Mouse (Mus musculus) 3134 (cell line): Measurements from ENCODE around the gene Mpped2.

ENCODE experiments used
- DNase-seq: peaks from one replicate; pipeline ENCODE4 v3.0.0-alpha.2; 2011; ENCODE audit warnings: low spot score; ENCODE audit not compliant: insufficient read length; ENCODE audit errors: extremely low read depth

Mpped2 gene

DNA sequence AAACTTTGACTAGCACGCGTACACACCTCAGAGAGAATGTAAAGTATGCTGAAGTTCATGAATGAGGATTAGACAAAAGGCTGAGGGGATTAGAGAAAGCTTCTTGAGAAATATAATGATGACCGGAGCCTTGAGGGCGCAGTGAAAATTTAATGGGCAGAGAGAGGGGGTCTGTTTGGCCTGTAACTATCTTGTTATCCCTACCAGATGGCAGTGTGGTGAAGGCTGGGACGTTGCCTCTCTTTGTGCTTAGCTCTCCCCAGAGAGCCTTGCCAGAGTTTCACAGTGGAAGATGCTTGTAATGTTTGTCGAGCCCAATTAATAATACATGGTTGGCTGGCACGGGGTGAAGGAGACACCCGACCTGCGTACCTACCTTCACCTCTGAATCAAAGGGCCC lies 156.3 kb downstream of the Mpped2 start:
- no peak for DNase-seq

DNA sequence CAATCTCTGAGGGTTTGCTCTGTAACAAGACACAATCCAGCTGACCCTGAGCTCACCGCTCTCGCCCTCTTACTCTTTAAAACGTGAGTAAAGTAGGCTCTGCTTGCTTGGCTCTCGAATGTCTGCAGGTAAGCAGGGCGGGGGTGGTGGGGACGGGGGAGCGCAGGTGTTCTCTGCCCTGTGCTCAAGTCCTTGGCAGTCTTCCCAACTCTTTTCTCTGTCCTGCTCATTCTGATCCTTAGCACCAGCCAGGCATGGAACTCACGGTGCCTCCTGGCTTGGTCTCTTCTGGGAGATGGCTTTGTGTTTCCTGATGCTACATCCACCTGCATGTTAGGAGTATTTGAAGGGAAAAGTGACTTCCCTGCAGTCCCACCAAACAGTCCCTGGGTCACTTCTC lies 158.4 kb downstream of the Mpped2 start:
- DNase-seq, result no peak

DNA sequence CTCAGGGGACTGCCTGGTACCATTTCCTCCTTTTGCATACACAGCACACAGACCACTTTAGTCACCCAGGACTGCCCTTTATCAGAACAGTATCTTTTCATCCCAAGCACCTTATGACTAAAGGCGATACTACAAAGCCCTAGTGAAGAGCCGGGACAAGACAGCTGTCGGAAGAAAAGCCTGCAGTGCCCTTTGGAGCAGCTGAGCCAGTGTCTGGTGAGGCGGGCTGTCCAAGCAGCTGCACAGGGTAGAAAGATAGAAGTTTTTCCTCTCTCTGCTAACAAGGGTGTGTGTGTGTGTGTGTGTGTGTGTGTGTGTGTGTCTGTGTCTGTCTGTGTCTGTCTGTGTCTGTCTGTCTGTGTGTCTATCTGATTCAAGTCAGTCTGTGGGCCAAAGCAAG lies 161.1 kb downstream of the Mpped2 start:
- DNase-seq, result no peak

DNA sequence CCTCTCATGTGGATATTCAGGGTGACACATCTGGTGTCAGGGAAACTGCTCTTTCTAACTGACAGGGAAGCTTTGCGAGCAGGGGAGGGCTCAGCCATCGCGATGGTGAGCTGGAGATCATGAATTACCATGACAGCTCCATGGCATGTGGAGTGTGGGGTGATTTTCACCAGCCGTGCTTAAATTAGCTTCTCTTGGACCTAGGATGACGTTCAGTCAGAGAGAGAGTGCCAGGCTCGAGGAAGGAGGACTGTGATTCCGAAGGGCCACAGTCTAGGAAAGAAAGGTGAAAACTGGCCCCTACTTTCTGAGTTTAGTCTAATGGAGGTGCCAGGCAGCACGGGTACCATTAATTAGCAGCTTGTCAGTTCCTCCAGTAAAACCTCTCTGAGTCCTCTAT lies 161.7 kb downstream of the Mpped2 start:
- DNase-seq, result no peak

DNA sequence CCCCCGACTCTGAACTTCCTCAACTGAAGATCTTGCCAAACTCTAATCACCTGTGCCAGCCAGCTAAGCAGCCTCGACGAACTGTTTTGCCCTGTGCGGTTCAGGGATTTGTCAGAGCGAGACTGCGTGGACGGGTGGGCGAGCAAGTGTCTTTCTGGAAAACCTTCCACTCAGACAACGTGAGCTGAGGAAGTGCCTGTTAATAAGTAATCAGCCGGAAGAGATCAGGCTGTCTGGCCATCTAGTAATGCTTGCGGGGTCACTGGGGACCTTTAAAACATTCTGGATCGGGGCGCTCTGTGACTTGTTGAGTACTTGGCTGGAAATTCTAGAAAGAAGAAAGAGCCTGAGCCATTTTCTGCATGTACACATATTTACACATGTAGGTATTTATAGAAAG lies 162.1 kb downstream of the Mpped2 start:
- no peak for DNase-seq

DNA sequence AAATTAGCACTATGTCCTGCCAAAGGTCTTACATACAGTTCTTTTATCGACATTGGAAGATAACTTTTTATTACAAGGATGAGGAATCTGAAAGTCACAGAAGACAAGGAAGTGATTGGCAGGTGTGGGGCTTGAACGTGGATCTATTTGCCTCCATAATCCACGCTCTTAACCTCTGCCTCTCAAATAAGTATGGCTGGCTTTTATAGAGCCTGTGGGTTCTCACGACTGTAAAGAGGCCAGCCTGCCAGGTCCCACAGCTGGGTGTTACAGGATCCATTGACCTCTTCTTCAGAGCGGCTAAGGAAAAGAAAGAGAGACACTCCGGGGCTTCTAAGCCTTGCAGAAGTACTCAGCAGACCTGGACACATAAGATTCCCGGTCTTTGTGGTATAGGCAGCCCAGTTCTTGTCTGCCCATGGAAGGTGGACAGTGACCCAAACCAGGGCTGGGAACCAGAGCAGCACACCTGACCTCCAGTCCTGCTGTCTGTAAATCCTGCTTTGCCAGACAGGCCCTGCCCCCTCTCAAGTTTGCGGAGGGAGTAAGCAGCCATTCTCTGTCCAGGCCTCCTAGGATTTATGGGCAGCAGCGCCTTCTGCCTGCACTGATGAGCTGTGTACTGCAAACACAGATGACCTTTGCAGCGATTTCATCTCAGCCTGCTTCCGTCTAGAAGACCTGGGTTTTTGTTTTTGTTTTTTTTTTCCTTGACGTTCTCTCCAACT lies 162.7 kb downstream of the Mpped2 start:
- DNase-seq, result no peak

DNA sequence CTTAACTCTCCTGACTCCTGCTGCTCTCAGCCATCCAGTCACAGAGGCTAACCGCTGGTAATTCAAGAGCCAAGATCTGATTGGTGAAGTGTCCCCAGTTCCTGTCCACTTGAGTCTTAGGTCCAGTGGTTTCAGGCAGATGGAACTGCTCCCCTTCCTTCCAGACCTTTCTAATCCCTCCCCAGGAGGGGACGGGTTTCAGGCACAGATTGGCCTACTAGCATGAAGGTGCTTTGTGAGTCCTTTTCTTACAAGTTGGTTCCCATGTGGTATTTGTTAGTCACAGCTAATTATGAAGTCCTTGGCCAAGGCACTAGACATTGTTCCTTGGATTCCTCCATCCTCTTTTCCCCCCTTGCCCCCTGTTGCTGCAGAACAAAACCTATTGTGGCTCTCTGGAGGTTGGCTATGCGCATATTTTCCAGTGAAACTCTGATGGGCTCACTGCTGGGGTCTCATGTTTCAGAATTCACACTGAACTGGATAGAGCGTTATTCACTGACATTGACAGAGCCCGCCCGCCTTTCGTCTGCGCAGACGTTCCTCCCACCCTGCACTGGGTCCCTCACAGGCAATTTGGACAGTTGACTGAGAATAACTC lies 163.4 kb downstream of the Mpped2 start:
- DNase-seq, result no peak

DNA sequence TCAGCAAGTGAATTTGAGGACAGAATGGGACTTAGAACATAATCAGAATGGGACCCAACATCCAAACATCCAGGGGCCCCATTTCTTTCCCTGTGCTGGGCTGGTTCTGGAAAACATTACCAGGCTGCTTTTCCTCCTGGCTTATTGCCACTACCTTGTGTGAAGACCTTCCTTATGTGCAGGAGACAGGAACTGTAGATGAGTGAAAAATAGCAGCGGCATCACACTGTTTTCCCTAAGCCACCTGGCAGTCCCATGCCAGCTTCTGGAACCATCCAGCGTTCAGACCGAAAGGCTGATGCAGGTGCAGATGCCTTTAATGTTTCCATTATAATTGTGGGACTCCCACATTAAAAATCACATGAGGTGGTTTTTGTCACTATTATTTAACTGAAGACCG lies 164.2 kb downstream of the Mpped2 start:
- DNase-seq, result no peak

DNA sequence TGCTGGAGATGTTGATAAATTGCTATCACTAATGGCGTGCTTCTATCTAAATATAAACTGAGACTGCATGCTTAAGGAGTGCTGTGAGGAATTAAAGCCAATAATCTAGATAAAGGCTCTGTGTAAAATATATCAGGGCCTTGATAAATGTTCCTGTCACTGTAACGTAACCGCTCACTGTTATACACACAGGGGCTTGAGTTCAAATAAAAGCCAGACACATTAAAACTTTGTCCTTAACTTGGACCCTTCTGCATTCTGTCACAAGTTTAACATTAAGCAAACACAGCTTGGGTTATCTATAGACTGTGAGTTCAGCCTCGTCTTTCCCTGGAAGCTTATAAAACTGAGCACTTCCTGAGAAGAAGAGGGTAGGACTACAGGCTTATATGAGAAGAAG lies 164.6 kb downstream of the Mpped2 start:
- no peak for DNase-seq

DNA sequence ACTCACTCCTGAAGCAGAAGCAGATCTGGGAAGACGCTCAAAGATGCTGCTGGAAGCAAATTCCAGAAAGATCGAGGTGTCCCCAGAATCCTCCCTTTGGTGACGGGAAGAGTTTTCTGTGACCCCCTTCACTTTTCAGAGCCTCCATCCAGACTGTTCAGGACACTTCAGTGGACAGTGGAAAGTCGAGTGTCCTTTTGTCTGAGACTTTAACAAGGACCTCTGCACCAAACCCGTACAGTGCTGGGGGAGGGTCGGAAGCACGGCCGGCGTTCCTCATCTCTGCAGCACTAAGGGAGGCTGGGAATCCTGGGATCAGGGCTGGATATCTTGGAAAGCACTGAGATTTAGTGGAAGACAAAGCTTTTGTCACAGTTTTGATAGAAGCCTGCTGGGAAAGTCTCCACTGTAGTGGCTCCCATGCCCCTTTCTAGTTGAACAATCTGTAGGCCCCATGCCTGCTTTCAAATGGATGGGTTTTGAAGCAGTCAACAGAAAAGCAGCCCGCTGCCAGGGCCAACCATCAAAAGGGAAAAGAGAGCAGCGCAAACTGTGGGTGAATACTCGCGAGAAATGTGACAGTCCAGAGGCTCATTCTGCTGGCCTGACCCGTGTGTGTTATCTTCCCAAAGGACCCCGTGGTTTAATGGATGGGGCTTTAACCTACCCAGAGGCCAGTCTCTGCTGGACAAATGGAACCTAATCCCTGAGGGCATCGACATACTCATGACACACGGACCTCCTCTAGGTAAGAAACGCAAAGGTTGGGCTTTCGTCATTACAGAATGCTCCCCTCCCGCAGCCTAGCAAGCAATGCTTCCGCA lies 168.0 kb downstream of the Mpped2 start:
- DNase-seq, result no peak

DNA sequence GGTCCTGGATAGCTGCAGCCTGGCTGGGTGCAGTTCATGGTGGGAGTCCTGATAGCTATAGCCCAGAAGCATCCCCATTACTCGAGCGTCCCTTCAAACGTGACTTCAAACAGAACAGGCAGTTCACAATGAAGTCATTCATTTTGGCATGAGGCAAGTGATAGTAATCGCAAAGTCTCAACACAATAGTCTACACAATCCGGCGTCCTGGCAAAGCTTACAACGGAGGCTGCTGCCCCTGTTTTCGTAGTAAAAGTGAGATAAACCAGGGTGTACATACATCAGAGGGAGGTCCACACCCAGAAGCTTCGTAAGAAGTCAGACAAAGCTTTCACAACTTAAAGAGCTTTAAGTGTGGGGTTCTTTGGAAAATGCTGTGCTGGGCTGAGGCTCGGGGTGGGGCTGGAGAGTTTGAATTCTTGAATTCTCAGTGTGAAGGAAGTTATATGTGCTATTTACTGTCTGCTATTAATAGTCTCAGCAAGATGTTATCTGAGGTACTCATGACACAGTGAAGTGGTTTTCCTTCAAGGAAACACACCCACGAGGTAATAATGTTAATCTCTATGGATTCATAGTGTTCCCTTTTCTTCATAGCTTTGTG lies 170.1 kb downstream of the Mpped2 start:
- DNase-seq, result no peak

DNA sequence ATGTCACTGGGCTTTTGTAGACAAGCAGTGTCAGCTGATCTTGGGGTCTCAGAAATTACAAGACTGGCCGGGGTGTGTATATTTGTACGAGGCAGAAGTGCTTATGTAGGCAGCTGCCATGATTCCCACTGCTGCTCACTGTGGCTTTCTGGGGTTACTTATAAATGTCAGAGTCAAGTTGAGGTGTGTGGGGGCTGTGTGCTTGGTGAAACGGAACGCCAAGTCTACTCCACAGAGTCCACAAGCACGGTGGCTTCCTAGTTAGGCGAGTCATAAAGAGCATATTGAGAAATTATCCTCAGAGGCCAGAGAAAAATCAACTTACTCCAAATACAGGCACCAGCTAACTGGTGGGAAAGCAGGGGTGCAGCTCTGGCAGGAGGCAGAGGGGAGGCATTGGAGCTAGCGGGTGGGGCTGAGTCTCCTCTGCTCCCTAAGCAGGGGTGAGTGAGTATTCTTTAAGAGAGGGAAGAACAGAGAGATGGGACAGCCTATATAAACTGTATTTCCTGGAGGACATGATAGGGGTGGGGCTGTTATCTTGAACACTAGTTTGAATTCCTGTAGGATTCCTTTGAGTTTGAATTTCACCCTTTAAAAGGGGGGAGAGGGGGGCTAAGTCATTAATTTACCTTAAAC lies 172.2 kb downstream of the Mpped2 start:
- no peak for DNase-seq

DNA sequence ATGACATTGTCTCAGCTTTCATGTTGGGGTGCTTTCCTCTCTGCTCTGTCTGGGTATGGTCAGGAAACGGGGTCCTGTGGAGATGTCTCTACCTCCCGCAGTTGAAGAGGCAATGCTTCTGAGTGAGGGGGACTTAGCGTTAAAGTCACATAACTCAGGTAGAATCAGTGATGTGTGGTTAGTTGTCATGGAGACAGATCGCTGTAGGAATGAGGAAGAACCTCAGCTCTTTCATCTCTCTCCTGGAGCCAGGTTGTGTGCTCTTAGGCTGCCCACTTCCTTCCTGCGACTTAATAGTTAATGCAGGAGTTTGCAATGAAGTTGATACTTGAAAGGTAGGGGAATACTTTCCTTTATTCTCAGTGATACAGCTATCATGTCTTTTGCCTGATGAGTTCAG lies 173.2 kb downstream of the Mpped2 start:
- no peak for DNase-seq

DNA sequence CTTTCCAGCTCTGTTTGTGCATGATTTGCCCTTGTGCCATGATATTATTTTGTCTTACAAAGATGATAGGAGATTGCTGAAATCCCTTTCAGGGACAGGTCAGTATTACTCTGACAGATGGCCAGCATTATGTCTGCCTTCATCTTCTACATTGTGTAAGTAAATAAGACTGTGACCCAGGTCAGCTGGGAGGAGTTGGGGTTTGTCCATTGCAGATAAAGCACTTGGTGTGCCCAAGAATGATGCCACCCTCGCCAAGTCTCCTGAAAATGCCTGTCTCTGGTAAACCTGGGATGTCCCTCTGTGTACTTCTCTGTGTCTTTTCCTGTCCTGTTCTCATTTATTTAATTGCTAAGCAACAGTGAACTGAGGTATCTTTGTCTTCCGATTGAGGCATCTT lies 177.8 kb downstream of the Mpped2 start:
- no peak for DNase-seq

DNA sequence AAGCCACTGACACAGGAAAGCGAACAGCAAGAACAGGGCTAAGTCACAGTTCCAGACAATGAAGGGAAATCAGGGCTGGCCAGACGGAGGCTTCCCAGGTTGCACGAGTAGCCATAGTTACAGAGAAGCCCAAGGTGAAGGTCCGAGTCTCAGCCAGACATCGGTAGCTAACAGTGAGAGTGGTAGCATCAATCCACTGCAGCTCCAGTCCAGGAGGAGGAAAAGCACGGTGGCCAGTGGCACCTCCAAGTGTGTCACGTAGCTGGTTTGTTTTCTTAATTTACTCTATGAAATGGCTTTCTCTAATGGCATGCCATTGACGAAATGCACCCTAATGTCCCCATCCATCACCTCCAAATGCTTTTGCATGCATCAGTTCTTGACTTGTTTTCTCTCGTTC lies 180.1 kb downstream of the Mpped2 start:
- DNase-seq, result no peak

DNA sequence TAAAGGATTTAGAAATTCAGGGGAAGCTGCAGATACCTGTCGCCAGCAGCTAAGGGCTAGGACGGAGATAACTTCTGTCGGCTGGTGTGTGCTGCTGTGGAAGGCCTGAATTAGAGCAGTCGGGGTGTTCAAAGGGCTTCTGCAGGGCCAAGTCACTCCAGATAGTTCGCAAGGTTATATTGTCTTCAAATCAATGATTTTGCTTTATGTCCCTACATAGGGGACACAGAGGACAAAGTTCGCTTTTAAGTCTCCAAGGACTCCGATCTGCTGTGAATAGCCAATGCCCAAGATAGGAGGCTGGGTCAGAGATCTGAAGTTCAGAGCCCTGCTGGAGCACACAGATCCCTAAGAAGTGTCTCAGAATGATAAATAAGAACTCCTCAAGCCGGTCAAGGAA lies 190.3 kb downstream of the Mpped2 start:
- DNase-seq, result no peak

DNA sequence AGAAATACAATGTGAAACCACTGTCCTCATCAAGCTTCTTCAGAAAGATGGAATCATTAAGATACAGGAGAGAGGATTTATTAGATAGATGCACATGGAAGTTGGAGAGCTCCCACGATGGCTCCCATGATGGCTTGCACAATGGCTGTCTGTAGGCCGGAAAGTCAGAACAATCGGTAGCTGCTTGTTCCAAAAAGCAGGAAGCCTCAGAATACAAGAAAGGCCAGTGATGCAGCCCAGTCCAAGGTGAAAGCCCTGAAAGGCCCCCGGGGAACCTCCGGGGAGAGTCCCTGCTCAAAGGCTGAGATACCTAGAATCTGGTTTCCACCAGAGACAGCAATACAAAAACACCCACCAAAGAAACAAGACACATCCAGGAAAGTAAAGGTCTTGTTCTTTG lies 195.1 kb downstream of the Mpped2 start:
- DNase-seq, result no peak

DNA sequence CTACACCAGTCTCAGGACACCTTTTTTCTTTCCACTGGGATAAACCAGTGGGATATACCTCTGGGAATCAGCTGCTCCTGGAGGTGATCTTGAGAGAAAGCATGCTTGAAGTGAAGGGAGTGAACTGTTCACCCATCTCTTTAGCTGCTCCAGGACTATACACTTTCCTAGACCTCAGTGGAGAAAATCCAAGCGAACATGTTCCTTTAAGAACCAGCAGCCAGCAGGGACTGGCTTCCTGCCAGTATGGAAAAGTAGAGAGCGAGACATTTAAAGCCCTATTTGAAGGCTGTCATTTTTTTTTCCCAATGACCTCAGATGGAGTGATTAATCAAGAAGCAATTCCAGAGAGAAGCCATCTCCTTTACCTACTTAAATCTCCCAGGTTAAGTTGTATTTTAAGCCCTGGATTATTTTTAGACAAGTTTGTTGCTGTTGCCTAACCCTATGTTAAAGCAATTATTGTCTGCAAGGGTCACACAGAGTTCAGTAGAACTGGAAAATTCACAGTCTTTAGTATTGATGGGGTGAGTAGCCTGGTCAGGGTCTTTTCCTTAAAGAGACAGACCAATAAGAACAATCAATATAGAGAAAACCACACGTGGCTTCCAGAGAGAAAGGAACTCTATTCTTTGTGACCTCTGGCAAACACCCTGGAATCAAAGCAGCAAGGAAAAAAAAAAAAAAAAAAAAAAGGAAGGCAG lies 196.4 kb downstream of the Mpped2 start:
- no peak for DNase-seq

DNA sequence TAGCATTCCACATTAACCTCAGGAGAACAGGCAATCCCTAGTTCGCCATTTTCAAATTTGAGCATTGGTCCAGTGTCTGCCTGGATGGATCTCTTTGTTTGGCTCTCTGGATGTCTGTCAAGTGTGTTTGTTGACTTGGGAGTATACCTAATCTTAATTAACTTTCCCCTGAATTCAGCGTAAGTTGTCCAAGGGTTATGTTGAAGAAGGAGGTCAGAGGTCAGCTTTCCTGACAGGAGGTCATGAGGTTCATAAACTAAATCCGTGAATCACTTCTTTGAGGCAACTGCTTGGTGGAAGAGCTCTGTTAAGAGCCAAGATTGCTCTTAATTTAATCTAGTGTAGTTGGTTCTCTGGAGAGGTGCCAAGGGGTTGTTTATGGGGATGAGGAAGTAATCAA lies 200.3 kb downstream of the Mpped2 start:
- DNase-seq, result no peak

DNA sequence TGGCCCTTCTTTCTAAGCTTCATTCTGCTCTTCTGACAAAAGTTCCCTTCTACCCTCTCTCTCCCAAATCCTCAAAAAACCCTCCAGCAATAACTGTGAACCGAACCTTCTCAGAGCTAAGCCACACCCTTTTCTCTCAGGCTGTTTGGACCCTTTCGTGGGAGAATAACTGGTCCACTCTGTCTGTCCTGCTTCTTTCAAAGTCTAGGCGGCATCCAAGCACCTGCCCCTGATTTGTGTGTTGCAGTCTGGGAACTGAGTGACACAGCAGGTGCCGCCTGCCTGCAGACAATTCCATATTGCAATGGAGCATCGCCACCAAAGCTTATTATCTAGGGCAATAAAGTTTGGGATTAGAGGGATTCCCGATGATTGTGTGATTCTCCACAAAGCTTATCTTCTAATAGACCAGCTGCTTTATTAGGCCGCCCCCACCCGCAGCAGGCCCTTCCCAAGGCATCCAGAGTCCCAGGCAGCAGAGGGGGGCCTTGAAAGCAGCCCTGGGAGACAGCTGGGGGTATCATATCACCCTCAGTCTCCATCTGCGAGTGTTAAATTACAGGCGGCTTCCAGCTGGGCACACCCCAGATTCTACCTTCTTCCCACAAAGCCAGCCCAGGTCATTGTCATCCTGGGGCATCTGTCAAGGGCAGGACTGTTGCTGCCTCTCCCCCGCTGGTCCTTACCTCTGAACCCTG lies 202.4 kb downstream of the Mpped2 start:
- DNase-seq, result no peak
